Mouse (Mus musculus) cortical plate, adult 2 months (tissue): ENCODE data around the gene Sgms1.
"Not testable (repeated sequence)": the region's sequence is repeated elsewhere in the genome, so short reads cannot be mapped to it uniquely, and the experiment has no call there.

Experiments
- CTCF ChIP-seq: fragments of 200-500 bp; IDR thresholded peaks from 2 replicates; pipeline ENCODE4 v1.5.1; 2011; ENCODE audit warnings: mild to moderate bottlenecking, control low read depth, low read length; ENCODE audit not compliant: insufficient read depth; ENCODE audit errors: extremely low read depth
- POLR2A ChIP-seq: fragments of 200-500 bp; IDR thresholded peaks from 2 replicates; pipeline ENCODE4 v1.6.1; 2011; ENCODE audit warnings: mild to moderate bottlenecking, low read length, control low read depth; ENCODE audit not compliant: insufficient read depth; ENCODE audit errors: extremely low read depth

DNA sequence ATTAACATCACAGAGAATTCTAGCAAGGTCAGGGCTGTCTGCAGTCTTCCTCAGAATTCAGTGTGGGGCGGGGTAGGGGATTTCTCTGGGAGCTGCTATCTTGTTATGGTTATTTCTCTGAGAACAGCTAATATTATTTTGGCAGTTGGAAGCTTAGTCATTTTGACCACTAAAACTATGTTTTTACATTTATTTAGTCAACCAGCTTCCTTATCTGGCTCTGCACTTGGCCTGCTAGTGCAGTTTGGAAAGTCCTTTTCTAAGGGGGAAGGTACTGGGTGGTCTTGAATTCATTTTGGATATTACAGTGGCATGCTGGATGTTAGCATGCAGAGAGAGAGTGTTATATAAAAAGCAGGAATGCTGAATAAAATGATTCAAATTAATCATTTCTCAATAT, 72.2 kb downstream of the Sgms1 start:
- TF ChIP-seq CTCF, POLR2A: not testable (repeated sequence)
